Mouse (Mus musculus) adrenal gland, adult (tissue): Measurements from ENCODE around the gene Zfp580.

Source experiments
- DNase-seq, 2 experiments: peaks; one replicate each; pipeline ENCODE4 v3.0.0; 2022 to 2023; ENCODE audit warnings: low spot score in 1 of 2; ENCODE audit not compliant: inconsistent age in 2 of 2

The Zfp580 gene

DNA sequence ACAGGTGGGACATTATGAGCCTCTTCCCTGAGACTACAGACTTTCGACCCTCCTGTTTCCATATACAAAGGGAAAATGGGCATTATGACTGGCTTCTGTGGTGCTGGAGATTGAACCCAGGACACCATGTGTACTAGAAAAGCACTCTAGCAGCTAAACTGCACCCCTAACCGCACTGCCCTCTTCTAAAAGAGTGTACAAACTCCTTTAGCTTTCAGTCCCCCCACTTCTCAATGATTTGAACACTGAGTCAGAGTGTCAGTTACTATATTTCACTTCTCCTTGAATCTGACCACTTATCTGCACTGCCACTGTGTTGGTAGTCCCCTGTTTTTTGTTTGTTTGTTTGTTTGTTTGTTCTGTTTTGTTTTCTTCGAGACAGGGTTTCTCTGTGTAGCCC lies 17.5 kb upstream of the Zfp580 start, which contains the start of gene 4632433K11Rik:
4632433K11Rik (plus strand) TSS at position 301 of the 400 bp plus-strand sequence.
- DNase-seq: no peak

DNA sequence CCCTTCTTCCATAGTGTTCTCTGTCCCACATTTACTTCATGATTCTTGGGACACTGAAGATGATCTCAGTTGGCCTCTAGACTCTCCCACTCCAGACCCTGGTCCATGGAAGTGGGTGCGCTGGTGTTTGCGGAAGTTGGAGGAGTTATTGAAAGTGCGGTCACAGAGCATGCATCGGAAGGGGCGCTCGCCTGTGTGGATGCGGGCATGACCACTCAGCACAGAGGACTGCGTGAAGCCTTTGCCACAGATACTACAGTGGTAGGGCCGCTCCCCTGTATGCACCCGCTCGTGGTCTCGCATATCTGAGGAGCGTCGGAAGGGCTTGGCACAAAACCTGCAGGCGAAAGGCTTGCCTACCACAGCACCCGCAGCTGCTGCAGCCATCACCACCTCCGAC lies 15.7 kb upstream of the Zfp580 start:
- no peak for DNase-seq

DNA sequence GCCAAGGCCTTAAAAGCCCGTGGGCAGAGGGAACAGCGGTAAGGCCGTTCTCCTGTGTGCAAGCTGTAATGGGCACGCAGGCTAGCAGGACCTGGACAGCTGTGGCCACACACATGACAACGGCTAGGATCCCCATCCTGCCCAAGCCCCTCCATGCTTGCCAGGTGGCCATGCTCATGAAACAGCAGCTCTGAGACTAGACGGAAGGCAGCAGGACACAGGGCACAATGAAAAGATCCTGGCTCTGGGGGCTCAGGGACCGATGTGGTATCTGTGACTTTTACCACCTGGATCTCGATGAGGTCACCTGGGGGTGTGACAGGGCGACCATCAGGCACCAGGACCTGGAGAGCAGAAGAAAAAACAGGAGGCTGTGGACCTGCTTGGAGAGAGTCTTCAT lies 15.2 kb upstream of the Zfp580 start:
- no peak for DNase-seq

DNA sequence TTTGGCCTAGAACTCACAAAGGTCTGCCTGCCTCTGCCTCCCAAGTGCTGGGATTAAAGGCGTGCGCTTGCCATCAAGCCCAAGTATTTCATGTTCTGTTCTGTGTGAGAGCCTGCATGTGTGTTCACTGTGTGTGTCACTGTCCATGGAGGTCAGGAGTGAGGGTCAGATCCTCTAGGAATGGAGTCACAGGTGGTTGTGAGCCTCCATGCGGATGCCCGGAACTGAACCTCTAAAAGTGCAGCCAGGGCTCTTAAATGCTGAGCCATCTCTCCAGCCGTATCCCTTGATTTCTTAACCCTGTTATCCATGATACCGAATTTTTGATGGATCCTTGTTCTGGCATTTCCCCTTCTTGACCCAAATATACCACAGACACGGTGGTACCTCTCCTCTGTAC lies 14.3 kb upstream of the Zfp580 start:
- no peak for DNase-seq

DNA sequence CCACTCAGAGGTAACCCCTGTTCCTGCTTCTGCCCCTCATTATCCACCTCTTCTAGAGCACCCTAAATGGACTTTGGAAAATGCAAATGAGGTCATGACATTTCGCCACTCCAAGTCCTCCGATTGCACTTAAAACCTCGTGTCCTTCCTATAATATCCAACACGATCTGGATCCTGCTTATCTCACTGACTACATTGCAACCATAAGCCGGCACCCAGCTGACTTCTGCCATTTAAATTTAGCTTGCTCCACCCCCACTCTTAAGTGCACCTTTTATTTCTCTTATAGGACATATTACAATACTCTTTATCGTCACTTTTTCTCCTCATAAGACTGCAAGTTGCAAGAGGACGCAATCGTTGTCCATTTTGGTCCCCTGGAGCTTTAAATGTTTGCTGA lies 13.9 kb upstream of the Zfp580 start:
- no peak for DNase-seq

DNA sequence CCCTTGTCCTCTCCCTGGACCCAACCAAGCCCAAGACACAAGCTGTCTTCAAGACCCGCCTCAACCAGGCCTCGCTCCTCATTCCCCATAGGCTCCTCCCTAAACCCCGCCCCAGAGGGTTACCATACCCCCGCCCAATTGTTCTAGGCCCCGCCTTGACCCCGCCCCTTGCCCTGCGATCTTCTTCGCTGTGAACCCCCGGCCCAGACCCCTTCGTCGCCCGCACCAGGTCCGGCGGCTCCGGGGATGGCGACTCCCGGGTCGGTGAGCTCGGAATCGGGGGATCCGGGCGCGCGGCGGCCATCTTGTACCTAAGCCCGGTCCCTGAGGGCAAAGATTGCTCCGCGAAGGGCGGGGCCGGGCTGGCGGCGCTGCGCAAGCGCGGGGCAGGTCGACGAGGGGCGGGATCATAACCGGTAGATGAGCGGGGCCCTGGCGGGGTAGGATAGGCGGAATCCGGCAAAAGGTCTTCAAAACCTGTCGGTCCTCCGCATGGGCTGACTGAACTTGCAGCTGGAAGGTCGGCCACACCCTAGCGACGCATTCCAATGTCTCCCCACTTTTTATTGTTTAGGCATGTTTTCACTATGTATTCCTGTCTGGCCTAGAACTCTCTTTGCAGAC lies 13.1 kb upstream of the Zfp580 start, which contains the start of gene Zfp784:
Zfp784 (minus strand) TSS at position 338 of the 624 bp plus-strand sequence.
- peak; percentile 96 to 99 for DNase-seq

DNA sequence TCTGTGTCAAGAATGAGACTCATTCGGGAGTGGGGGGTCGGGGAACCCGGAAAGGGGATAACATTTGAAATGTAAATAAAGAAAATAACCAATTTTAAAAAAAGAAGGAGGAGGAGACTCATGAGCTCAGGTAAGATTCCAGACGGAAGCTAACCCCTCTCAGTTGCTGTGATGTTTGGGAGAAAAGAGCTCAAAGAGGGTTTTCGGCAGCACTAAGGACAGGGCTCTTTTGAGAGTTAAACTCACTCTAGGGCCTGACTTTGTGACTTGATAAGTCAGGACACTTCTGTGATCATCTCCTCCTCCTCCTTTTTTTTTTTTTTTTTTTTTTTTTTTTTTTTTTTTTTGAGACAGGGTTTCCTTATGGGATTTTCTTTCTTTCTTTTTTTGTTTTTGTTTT lies 12.4 kb upstream of the Zfp580 start:
- no peak for DNase-seq

DNA sequence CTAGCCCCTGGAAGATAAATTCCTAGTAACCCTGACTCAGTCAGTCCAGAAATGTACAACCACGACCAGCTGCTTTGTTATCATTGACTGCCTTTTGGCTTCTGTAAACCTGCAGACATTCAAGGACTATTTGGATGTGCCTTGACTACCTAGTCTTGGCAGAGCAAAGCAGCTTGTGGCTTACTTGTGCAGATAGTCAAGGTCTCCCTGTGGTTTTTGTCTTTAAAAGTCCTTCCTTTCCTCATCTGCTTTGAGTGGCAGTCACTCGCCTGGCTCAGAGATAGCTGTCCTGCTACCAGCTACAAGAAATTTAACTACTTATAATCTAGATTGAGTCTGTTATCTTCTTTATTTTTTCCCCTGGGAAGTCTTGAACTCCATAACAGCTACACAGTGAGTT lies 6.4 kb upstream of the Zfp580 start:
- DNase-seq: no peak

DNA sequence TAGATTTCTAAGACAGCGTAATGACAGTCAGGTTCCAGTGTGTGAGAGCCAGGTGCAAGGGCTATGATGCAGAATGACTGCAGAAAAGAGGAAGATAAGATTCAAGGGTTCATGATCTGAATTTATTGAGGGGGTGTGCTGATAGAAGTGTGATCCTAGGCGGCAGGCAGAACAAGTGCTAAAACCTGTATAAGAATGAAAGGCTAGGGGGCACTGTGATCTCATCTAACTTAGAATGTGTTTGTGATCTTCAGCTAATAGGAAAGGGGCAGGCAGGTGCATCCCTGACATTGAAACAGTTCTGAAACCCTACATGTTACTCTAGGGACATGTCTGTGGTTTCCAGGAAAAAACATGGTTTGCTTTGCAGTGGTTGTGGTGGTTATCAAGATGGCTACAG lies 5.2 kb upstream of the Zfp580 start:
- DNase-seq: no peak

DNA sequence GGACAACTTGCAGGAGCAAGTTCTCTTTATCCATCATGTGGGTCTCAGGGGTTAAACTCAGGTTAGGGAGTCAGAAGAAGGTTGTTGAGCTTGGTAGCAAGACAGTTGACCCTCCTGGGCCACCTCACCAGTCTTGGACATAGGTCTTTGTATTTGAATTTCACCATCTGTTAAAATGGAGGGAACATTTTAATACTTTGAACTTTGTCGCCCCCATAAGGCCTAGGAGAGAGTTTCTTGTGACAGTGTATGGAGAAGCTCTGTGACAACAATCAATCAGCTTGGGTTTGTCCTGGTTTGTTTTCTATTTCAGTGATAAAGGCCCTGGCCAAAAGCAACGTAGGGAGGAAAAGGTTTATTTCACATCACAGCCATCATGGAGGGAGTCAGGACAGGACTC lies 4.0 kb upstream of the Zfp580 start:
- peak in 1 of 2 experiments; percentile 81 for DNase-seq

DNA sequence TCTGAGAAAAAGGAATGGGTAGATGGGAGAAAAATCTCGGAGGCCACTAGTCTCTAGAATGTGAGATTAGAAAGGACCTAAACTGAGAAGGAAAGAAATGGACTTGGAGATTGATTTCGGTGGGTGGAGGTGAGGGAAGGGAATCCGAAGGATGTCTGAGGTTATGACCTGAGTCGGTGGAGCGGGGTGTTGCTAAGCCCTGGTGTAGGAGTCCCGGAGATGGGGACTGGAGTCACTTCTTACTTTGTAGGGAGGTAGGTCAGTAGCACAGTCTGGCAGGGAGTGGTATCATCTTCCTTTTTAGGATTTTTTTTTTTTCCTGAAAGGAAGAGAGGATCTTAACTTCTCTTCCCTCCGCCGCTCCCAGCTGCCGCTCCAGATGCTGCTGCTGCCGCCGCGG lies 1.1 kb downstream of the Zfp580 start:
- DNase-seq: no peak

DNA sequence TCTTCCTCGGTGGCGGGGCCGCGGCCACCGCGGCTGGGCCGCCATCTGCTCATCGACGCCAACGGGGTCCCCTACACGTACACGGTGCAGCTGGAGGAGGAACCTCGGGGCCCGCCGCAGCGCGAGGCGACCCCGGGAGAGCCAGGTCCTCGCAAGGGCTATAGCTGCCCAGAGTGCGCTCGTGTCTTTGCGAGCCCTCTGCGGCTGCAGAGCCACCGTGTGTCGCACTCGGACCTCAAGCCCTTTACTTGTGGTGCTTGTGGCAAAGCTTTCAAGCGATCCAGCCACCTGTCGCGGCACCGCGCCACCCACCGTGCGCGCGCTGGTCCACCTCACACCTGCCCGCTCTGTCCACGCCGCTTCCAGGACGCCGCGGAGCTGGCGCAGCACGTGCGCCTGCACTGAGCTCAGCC lies 1.6 kb downstream of the Zfp580 start:
- peak in 1 of 2 experiments; percentile 24 for DNase-seq

DNA sequence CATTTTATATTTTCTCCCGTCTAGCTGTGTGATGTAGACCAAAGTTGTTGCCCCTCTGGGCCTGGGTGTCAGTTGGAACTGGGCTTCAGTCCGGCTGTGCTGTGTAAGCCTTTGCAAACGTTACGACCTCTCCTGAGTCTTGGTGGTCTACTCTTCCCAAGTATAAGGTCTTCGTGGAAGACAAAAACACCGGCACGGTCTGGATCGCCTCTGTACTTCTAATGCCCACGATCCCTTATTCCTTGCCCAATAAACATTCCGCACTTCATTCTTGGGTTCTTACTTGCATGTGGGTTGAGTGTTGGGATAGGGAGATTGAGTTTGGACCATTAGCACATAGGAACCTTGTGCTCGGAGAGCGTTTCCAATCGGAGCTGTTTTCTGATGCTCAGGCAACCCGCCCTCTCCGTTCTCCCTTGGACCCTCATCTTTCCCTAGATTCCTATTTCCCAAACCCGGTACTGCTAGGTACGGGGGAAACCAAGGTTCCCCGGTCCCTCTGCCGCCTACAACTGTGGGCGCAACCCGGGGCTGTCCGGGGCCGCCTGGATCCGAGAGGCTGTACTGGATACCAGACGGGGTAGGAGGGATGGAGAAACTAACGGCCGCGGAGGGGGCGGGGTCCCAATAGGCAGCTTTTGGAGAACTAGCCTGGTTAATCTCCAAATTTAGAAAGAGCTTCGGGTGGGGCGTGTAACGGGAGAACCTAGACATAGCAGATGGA lies 2.3 kb downstream of the Zfp580 start:
- no peak for DNase-seq

DNA sequence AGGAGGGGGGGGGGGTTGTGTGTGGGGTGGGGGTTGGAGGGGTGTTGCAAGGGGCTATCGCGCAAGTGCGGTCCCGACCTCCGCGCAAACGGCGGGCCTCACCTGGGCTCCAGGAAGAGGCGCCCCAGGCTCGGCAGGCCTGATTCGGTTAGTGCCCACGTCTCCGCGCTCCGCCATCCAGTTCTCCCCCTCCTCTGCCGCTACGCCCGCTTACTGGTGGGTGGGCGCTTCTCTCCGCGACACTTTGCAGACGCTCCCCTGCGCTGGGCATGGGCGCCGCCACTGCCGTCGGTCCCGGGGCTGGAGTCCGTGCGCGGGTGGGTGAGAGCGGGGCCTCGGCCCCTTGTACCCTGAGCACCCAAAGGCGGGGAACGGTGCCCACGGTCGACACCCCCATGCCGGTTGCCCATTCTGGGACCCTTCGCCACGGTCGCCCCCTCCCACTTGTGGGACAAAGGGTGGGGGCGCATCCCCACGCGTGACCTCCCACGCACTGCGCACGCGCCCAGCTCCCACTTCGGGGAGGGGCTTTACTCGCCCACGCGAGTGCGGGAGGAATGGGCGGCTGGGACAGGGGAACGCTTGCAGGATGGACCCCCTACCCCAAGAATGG lies 5.4 kb downstream of the Zfp580 start:
- no peak for DNase-seq

DNA sequence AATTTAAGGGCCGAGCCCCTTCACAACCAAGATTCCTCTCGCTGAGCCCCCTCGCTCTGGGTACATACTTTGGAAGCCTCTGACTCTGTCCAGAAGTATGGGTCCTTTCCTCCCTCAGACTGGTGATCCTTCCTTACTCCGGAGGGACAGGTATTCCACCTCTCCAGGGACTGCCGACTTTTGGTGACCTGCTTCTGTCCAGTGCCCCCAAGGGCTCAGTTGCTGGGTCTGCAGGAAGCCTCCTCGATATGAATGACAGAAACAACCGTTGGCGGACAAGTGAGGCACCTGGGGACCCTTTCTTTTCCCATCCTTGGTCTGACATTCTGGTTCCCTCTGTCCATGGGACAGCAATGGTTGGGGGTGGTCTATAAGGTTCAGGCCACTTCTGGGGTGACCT lies 6.0 kb downstream of the Zfp580 start:
- no peak for DNase-seq

DNA sequence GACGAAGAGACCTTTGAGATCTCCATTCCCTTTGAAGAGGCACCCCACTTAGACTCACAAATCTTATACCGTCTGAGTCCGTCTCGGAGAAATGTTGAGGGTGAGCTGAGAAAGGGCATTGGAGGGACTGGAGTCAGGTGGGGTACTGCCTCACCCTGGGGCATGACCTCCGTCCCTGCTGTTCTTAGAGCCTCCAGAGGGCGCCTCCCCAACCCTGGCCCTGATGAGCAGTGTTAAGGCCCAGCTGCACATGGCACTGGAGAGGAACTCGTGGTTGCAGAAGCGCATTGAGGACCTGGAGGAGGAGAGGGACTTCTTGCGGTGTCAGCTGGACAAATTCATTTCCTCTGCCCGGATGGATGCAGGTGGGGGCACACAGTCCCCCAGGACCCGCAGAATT lies 6.5 kb downstream of the Zfp580 start:
- DNase-seq: no peak

DNA sequence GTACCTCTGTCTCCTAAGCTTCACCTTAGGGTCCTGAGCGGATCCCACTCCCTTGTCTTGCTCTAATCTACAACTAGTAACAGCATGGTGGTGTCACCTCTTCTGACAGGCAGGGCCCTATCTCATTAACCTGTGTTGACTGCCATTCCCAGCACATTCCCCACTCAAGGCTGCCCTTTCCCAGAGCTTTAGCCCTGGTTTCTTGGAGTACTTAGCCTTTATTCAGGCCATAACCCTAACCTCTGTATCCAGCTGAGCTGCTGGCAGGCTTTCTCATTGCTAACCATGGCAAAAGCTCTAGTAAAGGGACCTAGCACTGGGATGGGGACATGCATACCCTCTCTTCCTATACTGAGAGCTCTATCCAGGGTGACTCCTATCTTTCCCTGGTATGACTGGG lies 7.3 kb downstream of the Zfp580 start:
- DNase-seq: no peak

DNA sequence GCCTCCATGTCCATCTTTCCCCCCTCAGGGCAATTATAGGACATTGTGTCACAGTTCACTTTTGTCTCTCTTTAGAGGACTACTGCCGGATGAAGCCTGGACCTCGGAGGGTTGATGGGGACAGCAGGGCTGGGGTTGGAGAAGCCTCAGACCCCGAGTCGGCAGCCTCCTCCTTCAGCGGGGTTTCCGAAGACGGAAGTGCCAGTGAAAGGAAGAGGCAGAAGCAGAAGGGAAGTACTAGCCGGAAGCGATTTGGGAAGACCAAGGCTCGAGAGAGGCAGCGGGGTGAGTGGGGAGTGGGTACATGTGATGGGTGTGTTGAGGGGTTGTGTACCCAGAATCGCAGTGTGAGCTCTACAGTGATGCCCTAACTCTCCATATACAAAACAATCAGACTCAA lies 8.1 kb downstream of the Zfp580 start:
- peak in 1 of 2 experiments; percentile 55 for DNase-seq

DNA sequence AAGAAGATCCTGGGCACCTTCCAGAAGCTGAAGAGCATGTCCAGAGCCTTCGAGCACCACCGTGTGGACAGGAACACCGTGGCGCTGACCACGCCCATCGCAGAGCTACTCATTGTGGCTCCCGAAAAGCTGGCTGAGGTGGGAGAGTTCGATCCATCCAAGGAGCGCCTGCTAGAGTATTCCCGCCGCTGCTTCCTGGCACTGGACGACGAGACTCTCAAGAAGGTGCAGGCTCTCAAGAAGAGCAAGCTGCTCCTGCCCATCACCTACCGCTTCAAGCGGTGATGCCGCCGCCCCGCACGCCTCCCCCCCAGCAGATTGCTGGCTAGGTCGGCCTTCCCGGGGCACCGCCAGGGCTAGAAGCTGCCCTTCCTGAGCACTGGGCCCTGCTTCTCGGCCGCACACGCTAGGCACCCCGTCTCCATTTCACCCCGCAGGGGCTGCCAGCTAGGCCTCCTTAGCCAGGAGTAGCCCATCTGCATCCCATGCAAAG lies 8.9 kb downstream of the Zfp580 start:
- peak; percentile 88 to 93 for DNase-seq

DNA sequence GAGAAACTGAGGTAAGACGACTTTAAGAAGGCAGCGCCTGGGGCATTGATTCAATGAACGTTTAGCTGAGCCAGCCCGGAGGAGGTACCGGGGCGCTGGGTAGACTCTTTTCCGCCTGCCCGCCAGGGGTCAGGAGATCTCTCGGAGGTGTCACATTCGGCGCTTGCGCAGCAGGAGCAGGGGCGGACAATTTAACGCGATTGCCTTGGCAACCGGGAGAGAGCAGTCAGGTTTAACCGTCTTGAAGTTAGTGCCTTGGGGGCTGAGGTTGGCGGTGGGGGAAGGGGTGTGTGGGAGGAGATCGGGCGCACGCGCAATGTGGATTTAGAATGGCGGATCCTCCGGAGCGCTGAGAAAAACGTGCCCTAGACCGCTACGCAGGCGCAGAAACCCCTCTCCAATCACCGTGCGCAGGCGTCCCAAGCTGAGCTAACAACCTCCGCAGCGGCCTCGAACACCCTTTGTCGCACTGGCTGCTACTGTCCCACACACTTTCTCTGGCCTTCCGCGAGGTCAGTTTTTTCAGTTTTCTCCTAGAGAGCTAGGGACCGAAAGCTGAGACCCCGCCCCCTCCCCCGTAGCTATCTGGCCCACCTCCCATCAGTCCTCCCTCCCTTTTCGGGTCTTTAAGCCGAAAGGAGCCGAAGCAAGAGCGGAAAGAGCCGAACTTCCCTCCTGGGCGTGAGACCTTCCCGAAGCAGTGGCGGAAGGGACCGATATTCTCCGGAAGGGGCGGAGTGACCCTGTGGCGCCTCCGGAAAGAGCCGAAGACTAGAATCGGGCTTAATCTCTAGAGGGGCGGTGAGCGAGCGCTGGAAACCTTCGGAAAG lies 9.8 kb downstream of the Zfp580 start:
- DNase-seq: peak; percentile 98 to 99

DNA sequence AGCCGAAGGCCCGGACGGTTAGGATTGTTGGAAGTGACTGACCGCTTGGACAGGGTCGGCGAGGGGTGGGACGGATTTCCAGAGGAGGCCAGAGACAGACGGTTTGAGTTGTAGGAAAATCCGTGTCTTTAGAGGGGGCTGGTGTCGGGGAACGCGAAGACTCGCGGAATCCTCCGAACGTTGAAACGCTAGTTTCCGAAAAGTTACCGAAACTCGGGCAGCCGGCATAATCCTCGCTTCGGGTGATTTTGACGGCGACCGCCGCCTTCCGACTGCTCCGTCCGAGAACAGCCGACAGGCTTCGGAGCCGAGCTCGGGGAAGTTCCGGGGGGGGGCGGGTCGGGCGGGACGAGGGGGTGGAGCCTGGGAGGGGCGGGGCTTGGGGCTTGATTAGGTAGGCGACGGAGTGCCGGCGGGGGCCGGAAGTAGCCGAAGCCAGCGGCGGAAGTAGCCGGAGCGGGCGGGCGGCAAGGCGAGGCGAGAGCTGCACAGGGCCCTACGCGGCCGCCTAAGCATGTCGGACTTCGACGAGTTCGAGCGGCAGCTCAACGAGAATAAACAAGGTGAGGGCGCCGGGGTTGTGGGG lies 10.5 kb downstream of the Zfp580 start, which contains the start of gene U2af2:
U2af2 (plus strand) TSS at position 370 of the 586 bp plus-strand sequence.
- DNase-seq: peak; percentile 95 to 97
